Mouse (Mus musculus) kidney, embryonic 15.5 days (tissue): Measurements from ENCODE around the gene Pacsin2. TPM values are rescaled to one million over a fixed set of nuclear protein-coding genes. Genes with fewer than 3 reads are reported as not detected.
"Not testable (repeated sequence)": the region's sequence is repeated elsewhere in the genome, so short reads cannot be mapped to it uniquely, and the experiment has no call there.

Experiments used
- ATAC-seq: fragments of 200-750 bp; cut with Nextera tagmentation; replicated peaks from 2 replicates; pipeline ENCODE4 v1.8.0; 2017; ENCODE audit warnings: moderate TSS enrichment; ENCODE audit not compliant: low FRiP score
- H3K27ac ChIP-seq: fragments of 300-500 bp; sonication (generic); 2 replicates; pipeline ENCODE4 v1.5.1; 2015; ENCODE audit warnings: mild to moderate bottlenecking, inconsistent platforms
- H3K27me3 ChIP-seq: fragments of 300-500 bp; sonication (generic); 2 replicates; pipeline ENCODE4 v1.6.1; 2015; ENCODE audit warnings: inconsistent platforms
- H3K36me3 ChIP-seq: fragments of 300-500 bp; sonication (generic); 2 replicates; pipeline ENCODE4 v1.6.1; 2015; ENCODE audit warnings: inconsistent platforms
- H3K4me1 ChIP-seq: fragments of 300-500 bp; sonication (generic); 2 replicates; pipeline ENCODE4 v1.6.1; 2015; ENCODE audit warnings: inconsistent platforms
- H3K4me2 ChIP-seq: fragments of 300-500 bp; sonication (generic); 2 replicates; pipeline ENCODE4 v1.6.1; 2015; ENCODE audit warnings: moderate library complexity, mild to moderate bottlenecking, inconsistent platforms
- H3K4me3 ChIP-seq: fragments of 300-500 bp; sonication (generic); replicated peaks from 2 replicates; pipeline ENCODE4 v1.5.1; 2015; ENCODE audit warnings: mild to moderate bottlenecking, inconsistent platforms
- H3K9ac ChIP-seq: fragments of 300-500 bp; sonication (generic); 2 replicates; pipeline ENCODE4 v1.6.1; 2015; ENCODE audit warnings: mild to moderate bottlenecking, inconsistent platforms
- H3K9me3 ChIP-seq: fragments of 300-500 bp; sonication (generic); replicated peaks from 2 replicates; pipeline ENCODE4 v1.6.1; 2016; ENCODE audit warnings: inconsistent platforms
- WGBS: fragments of 180-500 bp; shearing (Covaris S2); methylation state at CpG from one replicate; pipeline ENCODE4 v1.1.7; 2015; ENCODE audit warnings: mixed read lengths; 5-methylcytosine and 5-hydroxymethylcytosine counted together
- polyA plus RNA-seq: library from polyadenylated mRNA; unstranded; fragments of >200 nt; fragmentation: Nextera tagmentation; extraction: Ambion mirVana; gene quantifications from 2 replicates; pipeline ENCODE4 v1.2.1, GENCODE M21; 2015

The Pacsin2 gene
- polyA plus RNA-seq, 1 experiment from 2014 or later: 76.4 TPM

GRCm38 (mm10) chr15:83462349-83462748 is 2.1 kb downstream of the Pacsin2 start:
- not testable (repeated sequence) for H3K36me3 ChIP-seq, H3K9me3 ChIP-seq, H3K27me3 ChIP-seq, ATAC-seq
- Histone ChIP-seq H3K4me1 (peaks cover 37% of the 10 kb centered on the region), H3K4me2 (peak overlapping the region; percentile 82), H3K9ac (peak overlapping the region; percentile 79; the same call in 1 of the 2 replicates), H3K4me3 (0 out of 2 replicates have a peak overlapping the region, but pooled peaks have one; percentile 85), H3K27ac (0 out of 2 replicates have a peak overlapping the region, but pooled peaks have one; percentile 37)
- 77% methylated on average over 8 of the region's 8 CpGs for WGBS

- Histone ChIP-seq H3K36me3 (no peaks in the 10 kb centered on the region), H3K4me2 (no peak overlapping the region), H3K9me3 (no peaks in the 10 kb centered on the region), H3K27ac (no peak overlapping the region), H3K4me1 (peaks cover 29% of the 10 kb centered on the region), H3K4me3 (no peak overlapping the region), H3K9ac (no peak overlapping the region), H3K27me3 (no peaks in the 10 kb centered on the region)
- no peak for ATAC-seq
- 83% methylated on average over 3 of the region's 3 CpGs for WGBS
Measured at GRCm38 (mm10) chr15:83460891-83461290, 3.5 kb downstream of the Pacsin2 start.

GRCm38 (mm10) chr15:83457541-83457940 is 6.9 kb downstream of the Pacsin2 start:
- H3K9me3 ChIP-seq: no peaks in the 10 kb centered on the region
- H3K4me1 ChIP-seq: peaks cover 26% of the 10 kb centered on the region
- H3K36me3 ChIP-seq: no peaks in the 10 kb centered on the region
- no peak overlapping the region for H3K27ac ChIP-seq
- no peaks in the 10 kb centered on the region for H3K27me3 ChIP-seq
- H3K4me3 ChIP-seq: no peak overlapping the region
- no peak overlapping the region for H3K9ac ChIP-seq
- ATAC-seq: no peak
- 81% methylated on average over 1 of the region's 1 CpGs for WGBS
- no peak overlapping the region for H3K4me2 ChIP-seq

GRCm38 (mm10) chr15:83455637-83456036 is 8.8 kb downstream of the Pacsin2 start:
- no peak for ATAC-seq
- no peaks in the 10 kb centered on the region for H3K27me3 ChIP-seq
- peaks cover 39% of the 10 kb centered on the region for H3K4me1 ChIP-seq
- H3K4me2 ChIP-seq: no peak overlapping the region
- H3K9me3 ChIP-seq: no peaks in the 10 kb centered on the region
- H3K4me3 ChIP-seq: no peak overlapping the region
- no peak overlapping the region for H3K9ac ChIP-seq
- WGBS: 91% methylated on average over 5 of the region's 5 CpGs
- H3K27ac ChIP-seq: peak overlapping the region; percentile 37
- H3K36me3 ChIP-seq: no peaks in the 10 kb centered on the region

- no peaks in the 10 kb centered on the region for H3K36me3 ChIP-seq
- 56% methylated on average over 3 of the region's 3 CpGs for WGBS
- no peak overlapping the region for H3K4me2 ChIP-seq
- peaks cover 39% of the 10 kb centered on the region for H3K4me1 ChIP-seq
- no peak overlapping the region for H3K9ac ChIP-seq
- H3K27ac ChIP-seq: peak overlapping the region; percentile 58; the same call in 1 of the 2 replicates
- no peak for ATAC-seq
- H3K4me3 ChIP-seq: no peak overlapping the region
- H3K27me3 ChIP-seq: no peaks in the 10 kb centered on the region
- H3K9me3 ChIP-seq: no peaks in the 10 kb centered on the region
Measured at GRCm38 (mm10) chr15:83455034-83455433, 9.4 kb downstream of the Pacsin2 start.

- Histone ChIP-seq H3K27me3 (no peaks in the 10 kb centered on the region), H3K4me2 (no peak overlapping the region), H3K4me1 (peaks cover 39% of the 10 kb centered on the region), H3K36me3 (no peaks in the 10 kb centered on the region), H3K27ac (no peak overlapping the region), H3K4me3 (no peak overlapping the region), H3K9me3 (no peaks in the 10 kb centered on the region), H3K9ac (no peak overlapping the region)
- WGBS: 70% methylated on average over 7 of the region's 7 CpGs
- no peak for ATAC-seq
Measured at GRCm38 (mm10) chr15:83454419-83454818, 10.0 kb downstream of the Pacsin2 start.

GRCm38 (mm10) chr15:83453879-83454278 is 10.5 kb downstream of the Pacsin2 start:
- Histone ChIP-seq H3K9ac (no peak overlapping the region), H3K4me1 (peaks cover 39% of the 10 kb centered on the region), H3K27me3 (no peaks in the 10 kb centered on the region), H3K36me3 (no peaks in the 10 kb centered on the region), H3K4me3 (no peak overlapping the region), H3K9me3 (no peaks in the 10 kb centered on the region), H3K27ac (no peak overlapping the region), H3K4me2 (no peak overlapping the region)
- no peak for ATAC-seq
- WGBS: 85% methylated on average over 3 of the region's 3 CpGs

GRCm38 (mm10) chr15:83452219-83452760 is 12.1 kb downstream of the Pacsin2 start:
- no peaks in the 10 kb centered on the region for H3K9me3 ChIP-seq
- H3K4me3 ChIP-seq: no peak overlapping the region
- 78% methylated on average over 7 of the region's 7 CpGs for WGBS
- no peak overlapping the region for H3K9ac ChIP-seq
- no peak overlapping the region for H3K4me2 ChIP-seq
- no peaks in the 10 kb centered on the region for H3K36me3 ChIP-seq
- peak overlapping the region; percentile 79 for H3K27ac ChIP-seq
- no peak for ATAC-seq
- no peaks in the 10 kb centered on the region for H3K27me3 ChIP-seq
- peaks cover 54% of the 10 kb centered on the region for H3K4me1 ChIP-seq

- Histone ChIP-seq H3K9ac (no peak overlapping the region), H3K36me3 (no peaks in the 10 kb centered on the region), H3K27ac (peak overlapping the region; percentile 79), H3K27me3 (no peaks in the 10 kb centered on the region), H3K4me1 (peaks cover 54% of the 10 kb centered on the region), H3K4me3 (no peak overlapping the region), H3K4me2 (no peak overlapping the region), H3K9me3 (no peaks in the 10 kb centered on the region)
- WGBS: 67% methylated on average over 7 of the region's 7 CpGs
- ATAC-seq: no peak
Measured at GRCm38 (mm10) chr15:83451621-83452210, 12.7 kb downstream of the Pacsin2 start.

- H3K4me2 ChIP-seq: no peak overlapping the region
- H3K27ac ChIP-seq: no peak overlapping the region
- H3K9ac ChIP-seq: no peak overlapping the region
- no peak overlapping the region for H3K4me3 ChIP-seq
- WGBS: 74% methylated on average over 2 of the region's 2 CpGs
- H3K9me3 ChIP-seq: no peaks in the 10 kb centered on the region
- H3K36me3 ChIP-seq: no peaks in the 10 kb centered on the region
- peaks cover 54% of the 10 kb centered on the region for H3K4me1 ChIP-seq
- no peak for ATAC-seq
- no peaks in the 10 kb centered on the region for H3K27me3 ChIP-seq
Measured at GRCm38 (mm10) chr15:83450007-83450406, 14.4 kb downstream of the Pacsin2 start.

- no peaks in the 10 kb centered on the region for H3K27me3 ChIP-seq
- no peaks in the 10 kb centered on the region for H3K9me3 ChIP-seq
- no peak overlapping the region for H3K27ac ChIP-seq
- ATAC-seq: no peak
- peaks cover 54% of the 10 kb centered on the region for H3K4me1 ChIP-seq
- no peak overlapping the region for H3K4me3 ChIP-seq
- no peak overlapping the region for H3K4me2 ChIP-seq
- 70% methylated on average over 5 of the region's 5 CpGs for WGBS
- H3K36me3 ChIP-seq: no peaks in the 10 kb centered on the region
- H3K9ac ChIP-seq: no peak overlapping the region
Measured at GRCm38 (mm10) chr15:83448646-83449045, 15.8 kb downstream of the Pacsin2 start.

GRCm38 (mm10) chr15:83447791-83448544 is 16.4 kb downstream of the Pacsin2 start:
- Histone ChIP-seq H3K27ac (no peak overlapping the region), H3K36me3 (no peaks in the 10 kb centered on the region), H3K4me2 (no peak overlapping the region), H3K27me3 (no peaks in the 10 kb centered on the region), H3K4me1 (peaks cover 55% of the 10 kb centered on the region), H3K9me3 (no peaks in the 10 kb centered on the region), H3K9ac (no peak overlapping the region), H3K4me3 (no peak overlapping the region)
- 62% methylated on average over 10 of the region's 10 CpGs for WGBS
- no peak for ATAC-seq
